Mouse (Mus musculus) liver, embryonic 11.5 days (tissue): ENCODE measurements around the gene Mybpc1. TPM values are rescaled to one million over a fixed set of nuclear protein-coding genes. Genes with fewer than 3 reads are reported as not detected.
"Not testable (repeated sequence)": the region's sequence is repeated elsewhere in the genome, so short reads cannot be mapped to it uniquely, and the experiment has no call there.

Source experiments
- ATAC-seq: fragments of 200-750 bp; cut with Nextera tagmentation; replicated peaks from 2 replicates; pipeline ENCODE4 v1.8.0; 2017; ENCODE audit warnings: moderate number of reproducible peaks, mild to moderate bottlenecking, moderate TSS enrichment, moderate library complexity; ENCODE audit not compliant: low FRiP score
- DNase-seq: peaks from one replicate; pipeline ENCODE4 v3.0.0-alpha.2; 2017; ENCODE audit warnings: low spot score
- H3K27ac ChIP-seq: fragments of 300-500 bp; sonication (generic); 2 replicates; pipeline ENCODE4 v1.5.1; 2014; ENCODE audit warnings: mild to moderate bottlenecking, low read depth, low read length, control low read depth
- H3K27me3 ChIP-seq: fragments of 300-500 bp; sonication (generic); replicated peaks from 2 replicates; pipeline ENCODE4 v1.6.1; 2014; ENCODE audit warnings: low read length, mixed read lengths; ENCODE audit not compliant: control insufficient read depth, insufficient read depth
- H3K36me3 ChIP-seq: fragments of 300-500 bp; sonication (generic); 2 replicates; pipeline ENCODE4 v1.6.1; 2014; ENCODE audit warnings: mild to moderate bottlenecking, low read length, moderate library complexity, mixed read lengths; ENCODE audit not compliant: control insufficient read depth, insufficient read depth
- H3K4me1 ChIP-seq: fragments of 300-500 bp; sonication (generic); replicated peaks from 2 replicates; pipeline ENCODE4 v1.6.1; 2014; ENCODE audit warnings: low read length, mixed read lengths; ENCODE audit not compliant: control insufficient read depth, insufficient read depth
- H3K4me2 ChIP-seq: fragments of 300-500 bp; sonication (generic); 2 replicates; pipeline ENCODE4 v1.6.1; 2014; ENCODE audit warnings: mild to moderate bottlenecking, control low read depth, moderate library complexity
- H3K4me3 ChIP-seq: fragments of 300-500 bp; sonication (generic); 2 replicates; pipeline ENCODE4 v1.5.1; 2014; ENCODE audit warnings: low read depth, low read length, control low read depth
- H3K9ac ChIP-seq: fragments of 300-500 bp; sonication (generic); 2 replicates; pipeline ENCODE4 v1.6.1; 2014; ENCODE audit warnings: low read depth, low read length, control low read depth
- H3K9me3 ChIP-seq: fragments of 300-500 bp; sonication (generic); 2 replicates; pipeline ENCODE4 v1.6.1; 2016; ENCODE audit warnings: low read length, inconsistent platforms, mixed read lengths; ENCODE audit not compliant: control insufficient read depth
- WGBS: fragments of 180-500 bp; shearing (Covaris S2); extraction: QIAGEN DNeasy Blood & Tissue Kit; methylation state at CpG from one replicate; pipeline ENCODE4 v1.1.7; 2014; 5-methylcytosine and 5-hydroxymethylcytosine counted together
- polyA plus RNA-seq: library from polyadenylated mRNA; unstranded; fragments of >200 nt; fragmentation: Nextera tagmentation; extraction: Ambion mirVana; gene quantifications from 2 replicates; pipeline ENCODE4 v1.2.1, GENCODE M21; 2014

Mybpc1 gene
- polyA plus RNA-seq, 1 experiment from 2014 or later, result 0.10 TPM

GRCm38 (mm10) chr10:88494959-88495587 is 109.9 kb downstream of the Mybpc1 start:
- no peak for DNase-seq
- H3K36me3 ChIP-seq, result no peaks in the 10 kb centered on the region
- H3K9ac ChIP-seq, result no peak overlapping the region
- H3K27ac ChIP-seq, result no peak overlapping the region
- 74% methylated on average over 4 of the region's 4 CpGs for WGBS
- no peaks in the 10 kb centered on the region for H3K9me3 ChIP-seq
- H3K4me2 ChIP-seq, result no peak overlapping the region
- no peak overlapping the region for H3K4me3 ChIP-seq
- no peaks in the 10 kb centered on the region for H3K27me3 ChIP-seq
- H3K4me1 ChIP-seq, result no peaks in the 10 kb centered on the region
- ATAC-seq, result no peak

GRCm38 (mm10) chr10:88492658-88493057 is 112.3 kb downstream of the Mybpc1 start:
- H3K27me3 ChIP-seq, result no peaks in the 10 kb centered on the region
- DNase-seq, result no peak
- H3K4me3 ChIP-seq, result no peak overlapping the region
- H3K27ac ChIP-seq, result no peak overlapping the region
- no peaks in the 10 kb centered on the region for H3K36me3 ChIP-seq
- no peaks in the 10 kb centered on the region for H3K9me3 ChIP-seq
- ATAC-seq, result no peak
- H3K4me2 ChIP-seq, result no peak overlapping the region
- no peaks in the 10 kb centered on the region for H3K4me1 ChIP-seq
- WGBS, result 81% methylated on average over 8 of the region's 8 CpGs
- H3K9ac ChIP-seq, result no peak overlapping the region

GRCm38 (mm10) chr10:88491632-88492031 is 113.3 kb downstream of the Mybpc1 start:
- Histone ChIP-seq H3K4me1 (no peaks in the 10 kb centered on the region), H3K4me2 (no peak overlapping the region), H3K4me3 (no peak overlapping the region), H3K27ac (no peak overlapping the region), H3K9me3 (no peaks in the 10 kb centered on the region), H3K9ac (no peak overlapping the region), H3K27me3 (no peaks in the 10 kb centered on the region), H3K36me3 (no peaks in the 10 kb centered on the region)
- DNase-seq, result no peak
- WGBS, result 61% methylated on average over 7 of the region's 7 CpGs
- ATAC-seq, result no peak

GRCm38 (mm10) chr10:88488629-88489028 is 116.3 kb downstream of the Mybpc1 start:
- no peaks in the 10 kb centered on the region for H3K4me1 ChIP-seq
- H3K4me2 ChIP-seq, result no peak overlapping the region
- DNase-seq (no peak), ATAC-seq (no peak)
- H3K27ac ChIP-seq, result no peak overlapping the region
- 87% methylated on average over 5 of the region's 5 CpGs for WGBS
- H3K36me3 ChIP-seq, result no peaks in the 10 kb centered on the region
- no peak overlapping the region for H3K4me3 ChIP-seq
- no peak overlapping the region for H3K9ac ChIP-seq
- no peaks in the 10 kb centered on the region for H3K27me3 ChIP-seq
- no peaks in the 10 kb centered on the region for H3K9me3 ChIP-seq

GRCm38 (mm10) chr10:88482866-88483265 is 122.1 kb downstream of the Mybpc1 start:
- not testable (repeated sequence) for H3K36me3 ChIP-seq, H3K4me3 ChIP-seq, H3K4me1 ChIP-seq, DNase-seq, ATAC-seq, H3K4me2 ChIP-seq, H3K27me3 ChIP-seq, H3K9ac ChIP-seq, H3K9me3 ChIP-seq, H3K27ac ChIP-seq
- 86% methylated on average over 10 of the region's 10 CpGs for WGBS

Other genes with a start within 250 kb of the Mybpc1 start
- 0.99 and 1.0 TPM in 2 replicates for gene Dram1, start 226.1 kb downstream of the Mybpc1 start, polyA plus RNA-seq
- gene Gnptab, start 226.0 kb downstream of the Mybpc1 start, polyA plus RNA-seq, result 10.1 and 11.4 TPM in 2 replicates
- gene Sycp3, start 145.6 kb downstream of the Mybpc1 start, polyA plus RNA-seq, result not detected in 2 replicates
- 11.5 and 12.0 TPM in 2 replicates for gene Chpt1, start 101.1 kb downstream of the Mybpc1 start, polyA plus RNA-seq
- 2.1 and 3.1 TPM in 2 replicates for gene Spic, start 79.9 kb upstream of the Mybpc1 start, polyA plus RNA-seq
- 117 and 124 TPM in 2 replicates for gene Arl1, start 125.7 kb upstream of the Mybpc1 start, polyA plus RNA-seq
- 27.8 and 29.9 TPM in 2 replicates for gene Utp20, start 221.7 kb upstream of the Mybpc1 start, polyA plus RNA-seq